Mouse (Mus musculus): ENCODE measurements around the gene Myadm. TPM values are rescaled to one million over a fixed set of nuclear protein-coding genes. Genes with fewer than 3 reads are reported as not detected.
A peak's percentile ranks its signal among the peaks of the same experiment; 100 is the strongest.

Gene Myadm
- polyA plus RNA-seq, 1 experiment from 2014 or later: 141 TPM

GRCm38 (mm10) chr7:3303276-3303781 is 14.4 kb downstream of the Myadm start:
- Histone ChIP-seq H3K4me1 (peaks cover 27% of the 10 kb centered on the region), H3K36me3 (no peaks in the 10 kb centered on the region; the same call in 1 of the 2 replicates), H3K4me3 (replicated peaks) (peak overlapping the region; percentile 34), H3K9me3 (no peaks in the 10 kb centered on the region), H3K4me2 (peak overlapping the region; percentile 69), H3K27me3 (replicated peaks) (peaks cover 26% of the 10 kb centered on the region), H3K27ac (no peak overlapping the region), H3K9ac (no peak overlapping the region)
- peak; percentile 55 for ATAC-seq (ENCODE audit: insufficient read depth, low FRiP score, low read depth)
- under 1% methylated on average over 29 of the region's 29 CpGs for WGBS

GRCm38 (mm10) chr7:3303789-3304188 is 14.9 kb downstream of the Myadm start:
- H3K4me1 ChIP-seq: peaks cover 27% of the 10 kb centered on the region
- no peak overlapping the region for H3K27ac ChIP-seq
- peaks cover 26% of the 10 kb centered on the region for H3K27me3 ChIP-seq (replicated peaks)
- H3K4me3 ChIP-seq (replicated peaks): peak overlapping the region; percentile 34
- 6% methylated on average over 12 of the region's 12 CpGs for WGBS
- no peaks in the 10 kb centered on the region; the same call in 1 of the 2 replicates for H3K36me3 ChIP-seq
- H3K9me3 ChIP-seq: no peaks in the 10 kb centered on the region
- H3K4me2 ChIP-seq: peak overlapping the region; percentile 69
- ATAC-seq (ENCODE audit: insufficient read depth, low FRiP score, low read depth): no peak
- no peak overlapping the region for H3K9ac ChIP-seq

- Histone ChIP-seq H3K36me3 (no peaks in the 10 kb centered on the region; the same call in 1 of the 2 replicates), H3K9me3 (no peaks in the 10 kb centered on the region), H3K27me3 (replicated peaks) (peaks cover 26% of the 10 kb centered on the region), H3K27ac (no peak overlapping the region), H3K4me3 (replicated peaks) (no peak overlapping the region), H3K4me1 (peaks cover 27% of the 10 kb centered on the region), H3K4me2 (no peak overlapping the region), H3K9ac (no peak overlapping the region)
- no peak for ATAC-seq (ENCODE audit: insufficient read depth, low FRiP score, low read depth)
- 6% methylated on average over 10 of the region's 10 CpGs for WGBS
Observed at GRCm38 (mm10) chr7:3304298-3304697, 15.4 kb downstream of the Myadm start.

GRCm38 (mm10) chr7:3306400-3306799 is 17.5 kb downstream of the Myadm start:
- Histone ChIP-seq H3K4me2 (no peak overlapping the region), H3K4me3 (replicated peaks) (no peak overlapping the region), H3K9me3 (no peaks in the 10 kb centered on the region), H3K9ac (no peak overlapping the region), H3K4me1 (peaks cover 27% of the 10 kb centered on the region), H3K36me3 (no peaks in the 10 kb centered on the region), H3K27me3 (replicated peaks) (peaks cover 26% of the 10 kb centered on the region), H3K27ac (no peak overlapping the region)
- WGBS: 82% methylated on average over 3 of the region's 3 CpGs
- no peak for ATAC-seq (ENCODE audit: insufficient read depth, low FRiP score, low read depth)

GRCm38 (mm10) chr7:3308646-3309045 is 19.8 kb downstream of the Myadm start:
- 50% methylated on average over 4 of the region's 4 CpGs for WGBS
- peaks cover 9% of the 10 kb centered on the region for H3K4me1 ChIP-seq
- H3K9ac ChIP-seq: no peak overlapping the region
- H3K4me3 ChIP-seq (replicated peaks): no peak overlapping the region
- H3K9me3 ChIP-seq: no peaks in the 10 kb centered on the region
- H3K27me3 ChIP-seq (replicated peaks): peaks cover 16% of the 10 kb centered on the region
- H3K4me2 ChIP-seq: no peak overlapping the region
- no peak overlapping the region for H3K27ac ChIP-seq
- H3K36me3 ChIP-seq: no peaks in the 10 kb centered on the region
- ATAC-seq (ENCODE audit: insufficient read depth, low FRiP score, low read depth): no peak

- H3K27me3 ChIP-seq (replicated peaks): 0 out of 2 replicates have a peak, but pooled peaks cover 2% of the 10 kb centered on the region
- no peak overlapping the region for H3K9ac ChIP-seq
- 96% methylated on average over 7 of the region's 7 CpGs for WGBS
- H3K27ac ChIP-seq: no peak overlapping the region
- no peaks in the 10 kb centered on the region for H3K4me1 ChIP-seq
- H3K36me3 ChIP-seq: no peaks in the 10 kb centered on the region
- no peak overlapping the region for H3K4me2 ChIP-seq
- no peak overlapping the region for H3K4me3 ChIP-seq (replicated peaks)
- ATAC-seq (ENCODE audit: insufficient read depth, low FRiP score, low read depth): no peak
- H3K9me3 ChIP-seq: no peaks in the 10 kb centered on the region
Observed at GRCm38 (mm10) chr7:3310233-3310632, 21.4 kb downstream of the Myadm start.

- Histone ChIP-seq H3K9me3 (no peaks in the 10 kb centered on the region), H3K27ac (no peak overlapping the region), H3K4me1 (no peaks in the 10 kb centered on the region), H3K4me3 (replicated peaks) (no peak overlapping the region), H3K9ac (no peak overlapping the region), H3K36me3 (no peaks in the 10 kb centered on the region), H3K4me2 (no peak overlapping the region), H3K27me3 (replicated peaks) (no peaks in the 10 kb centered on the region)
- no peak for ATAC-seq (ENCODE audit: insufficient read depth, low FRiP score, low read depth)
- WGBS: 71% methylated on average over 8 of the region's 8 CpGs
Observed at GRCm38 (mm10) chr7:3313571-3313970, 24.7 kb downstream of the Myadm start.

- no peaks in the 10 kb centered on the region for H3K4me1 ChIP-seq
- 0 out of 2 replicates have a peak, but pooled peaks have one; percentile 14 for ATAC-seq (ENCODE audit: insufficient read depth, low FRiP score, low read depth)
- H3K9me3 ChIP-seq: no peaks in the 10 kb centered on the region
- 70% methylated on average over 5 of the region's 5 CpGs for WGBS
- H3K27me3 ChIP-seq (replicated peaks): no peaks in the 10 kb centered on the region
- H3K27ac ChIP-seq: no peak overlapping the region
- H3K36me3 ChIP-seq: no peaks in the 10 kb centered on the region
- H3K9ac ChIP-seq: no peak overlapping the region
- H3K4me3 ChIP-seq (replicated peaks): no peak overlapping the region
- H3K4me2 ChIP-seq: no peak overlapping the region
Observed at GRCm38 (mm10) chr7:3314121-3314520, 25.2 kb downstream of the Myadm start.

- no peaks in the 10 kb centered on the region for H3K9me3 ChIP-seq
- 28% methylated on average over 4 of the region's 4 CpGs for WGBS
- H3K36me3 ChIP-seq: no peaks in the 10 kb centered on the region
- no peak overlapping the region for H3K4me2 ChIP-seq
- H3K4me3 ChIP-seq (replicated peaks): no peak overlapping the region
- H3K27ac ChIP-seq: no peak overlapping the region
- no peaks in the 10 kb centered on the region for H3K4me1 ChIP-seq
- H3K27me3 ChIP-seq (replicated peaks): no peaks in the 10 kb centered on the region
- ATAC-seq (ENCODE audit: insufficient read depth, low FRiP score, low read depth): no peak
- H3K9ac ChIP-seq: no peak overlapping the region
Observed at GRCm38 (mm10) chr7:3317704-3318103, 28.8 kb downstream of the Myadm start.

GRCm38 (mm10) chr7:3320856-3321255 is 32.0 kb downstream of the Myadm start:
- WGBS: 68% methylated on average over 3 of the region's 3 CpGs
- H3K27ac ChIP-seq: no peak overlapping the region
- no peak overlapping the region for H3K4me2 ChIP-seq
- H3K4me3 ChIP-seq (replicated peaks): no peak overlapping the region
- no peaks in the 10 kb centered on the region for H3K9me3 ChIP-seq
- H3K4me1 ChIP-seq: no peaks in the 10 kb centered on the region
- H3K27me3 ChIP-seq (replicated peaks): no peaks in the 10 kb centered on the region
- ATAC-seq (ENCODE audit: insufficient read depth, low FRiP score, low read depth): no peak
- no peaks in the 10 kb centered on the region for H3K36me3 ChIP-seq
- no peak overlapping the region for H3K9ac ChIP-seq

- Histone ChIP-seq H3K27me3 (replicated peaks) (no peaks in the 10 kb centered on the region), H3K9me3 (no peaks in the 10 kb centered on the region), H3K4me2 (no peak overlapping the region), H3K27ac (no peak overlapping the region), H3K4me1 (no peaks in the 10 kb centered on the region), H3K9ac (no peak overlapping the region), H3K36me3 (no peaks in the 10 kb centered on the region), H3K4me3 (replicated peaks) (no peak overlapping the region)
- 90% methylated on average over 1 of the region's 1 CpGs for WGBS
- no peak for ATAC-seq (ENCODE audit: insufficient read depth, low FRiP score, low read depth)
Observed at GRCm38 (mm10) chr7:3323826-3324225, 34.9 kb downstream of the Myadm start.

GRCm38 (mm10) chr7:3327961-3328360 is 39.1 kb downstream of the Myadm start:
- no peak overlapping the region for H3K27ac ChIP-seq
- WGBS: 65% methylated on average over 4 of the region's 4 CpGs

More at GRCm38 (mm10) chr7:3327961-3328360, 39.1 kb downstream of the Myadm start:
- ATAC-seq (ENCODE audit: insufficient read depth, low FRiP score, low read depth): no peak
- no peaks in the 10 kb centered on the region for H3K36me3 ChIP-seq
- no peak overlapping the region for H3K4me3 ChIP-seq (replicated peaks)
- no peaks in the 10 kb centered on the region for H3K9me3 ChIP-seq
- no peak overlapping the region for H3K4me2 ChIP-seq
- H3K9ac ChIP-seq: no peak overlapping the region
- 0 out of 2 replicates have a peak, but pooled peaks cover 4% of the 10 kb centered on the region for H3K27me3 ChIP-seq (replicated peaks)
- H3K4me1 ChIP-seq: peaks cover 6% of the 10 kb centered on the region; the same call in 1 of the 2 replicates

Measured in stomach, embryonic 15.5 days (tissue).